In the genomic region with DNA sequence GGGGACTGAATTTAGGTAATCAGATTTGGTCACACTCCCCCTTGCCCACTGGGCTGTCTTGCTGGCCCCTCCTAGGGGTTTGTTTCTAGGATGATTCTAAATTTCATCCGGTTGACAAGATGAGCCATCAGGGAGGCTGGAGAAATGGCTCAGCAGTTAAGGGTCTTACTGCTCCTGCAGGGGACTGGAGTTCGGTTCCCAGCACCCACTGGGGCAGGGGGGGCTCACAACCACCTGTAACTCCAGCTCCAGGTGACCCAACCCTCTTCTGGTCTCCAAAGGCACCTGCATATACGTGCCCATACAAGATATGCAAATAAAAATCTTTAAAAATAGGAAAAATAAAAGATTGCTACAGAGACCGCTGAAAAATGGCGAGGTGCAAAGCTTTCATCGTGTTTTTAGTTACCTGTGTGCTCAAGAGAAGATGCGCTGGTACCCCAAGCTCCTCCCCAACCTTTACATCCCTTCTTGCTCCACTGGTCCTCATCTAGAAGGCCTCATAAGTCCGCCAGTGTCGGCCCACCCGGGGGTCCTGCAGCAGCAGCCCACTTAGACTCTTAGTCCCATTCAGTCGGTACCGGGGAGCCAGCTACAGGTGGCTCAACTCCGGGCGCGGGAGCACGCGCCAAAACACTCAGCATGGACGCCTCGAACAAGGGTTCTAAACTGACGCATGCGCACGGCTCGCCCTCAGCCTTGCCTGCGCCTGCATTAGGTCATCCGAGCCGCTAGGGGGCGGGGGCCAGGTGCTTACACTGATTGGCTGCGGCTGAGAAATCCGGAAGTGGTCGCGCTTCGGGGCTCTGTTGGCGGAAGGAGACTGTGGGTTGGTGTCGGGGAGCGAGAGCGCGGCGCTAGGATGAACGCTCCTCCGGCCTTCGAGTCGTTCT, we compare ENCODE assay signal across 8 mouse cellular contexts. TPM values are rescaled to one million over a fixed set of nuclear protein-coding genes. Genes with fewer than 3 reads are reported as not detected.
DNase-seq lines count a peak whose midpoint lies in the region; ATAC-seq lines count a peak whose summit lies in the region.

A gene (plus strand): TSS at position 741 of the 893 bp plus-strand sequence.

- peak within 1 kb of the TSS; percentile 92 for H3K4me2 ChIP-seq in hindbrain, embryonic 13.5 days

- H3K36me3 ChIP-seq in hindbrain, embryonic 13.5 days = peaks cover 23% of the 10 kb centered on the region

- H3K27me3 ChIP-seq in hindbrain, embryonic 13.5 days = no peaks in the 10 kb centered on the region

- H3K9me3 ChIP-seq in hindbrain, embryonic 13.5 days = no peaks in the 10 kb centered on the region

- DNase-seq in NIH3T3 (ENCODE audit: low read depth) = peak; percentile 99
- DNase-seq in cerebellum, postnatal 10 days = peak; percentile 99
- peak; percentile 92 to 96 for DNase-seq in frontal cortex, postnatal 14 days (ENCODE audit: low spot score in 2 of 2)
- DNase-seq in layer of hippocampus, postnatal 25 days (ENCODE audit: extremely low spot score in 1 of 2, low spot score in 1 of 2) = peak; percentile 95 to 98
- DNase-seq in lung, postnatal 25 days (ENCODE audit: low spot score) = peak; percentile 96
- peak; percentile 99 for DNase-seq in retina, embryonic 14.5 days (ENCODE audit: low spot score)
- DNase-seq in thymus, postnatal 4 days = peak; percentile 98

- peak within 1 kb of the TSS; percentile 91 for H3K9ac ChIP-seq in hindbrain, embryonic 13.5 days

- peak; percentile 96 for ATAC-seq in hindbrain, embryonic 13.5 days (ENCODE audit: low FRiP score)

- peak within 1 kb of the TSS; percentile 80 for H3K27ac ChIP-seq in hindbrain, embryonic 13.5 days

- peaks cover 26% of the 10 kb centered on the region for H3K4me1 ChIP-seq in hindbrain, embryonic 13.5 days (replicated peaks)

- H3K4me3 ChIP-seq in hindbrain, embryonic 13.5 days = peak within 1 kb of the TSS; percentile 91

- 3% methylated on average over 37 of the region's 42 CpGs for WGBS in hindbrain, embryonic 13.5 days

RNA-seq across cellular contexts. Expression of the gene that starts here (rescaled TPM):
- polyA plus RNA-seq in hindbrain, embryonic 13.5 days (2015; fragmentation: Nextera tagmentation; extraction: Ambion mirVana) = 231 and 236 TPM in 2 replicates
- 10 to 100 TPM; 72.0 to 86.0 TPM for total RNA-seq in layer of hippocampus, postnatal 25 days (2021)

Comparison
In these comparisons a context has a peak if more than half of its experiments do, and no peak if none do; other contexts are left out.
1. Peak in every context shown above with its lines: DNase-seq, ATAC-seq, H3K4me3 ChIP-seq and H3K27ac ChIP-seq.